Mouse (Mus musculus): Measurements from ENCODE around the gene Rad23a.

Rad23a gene

DNA sequence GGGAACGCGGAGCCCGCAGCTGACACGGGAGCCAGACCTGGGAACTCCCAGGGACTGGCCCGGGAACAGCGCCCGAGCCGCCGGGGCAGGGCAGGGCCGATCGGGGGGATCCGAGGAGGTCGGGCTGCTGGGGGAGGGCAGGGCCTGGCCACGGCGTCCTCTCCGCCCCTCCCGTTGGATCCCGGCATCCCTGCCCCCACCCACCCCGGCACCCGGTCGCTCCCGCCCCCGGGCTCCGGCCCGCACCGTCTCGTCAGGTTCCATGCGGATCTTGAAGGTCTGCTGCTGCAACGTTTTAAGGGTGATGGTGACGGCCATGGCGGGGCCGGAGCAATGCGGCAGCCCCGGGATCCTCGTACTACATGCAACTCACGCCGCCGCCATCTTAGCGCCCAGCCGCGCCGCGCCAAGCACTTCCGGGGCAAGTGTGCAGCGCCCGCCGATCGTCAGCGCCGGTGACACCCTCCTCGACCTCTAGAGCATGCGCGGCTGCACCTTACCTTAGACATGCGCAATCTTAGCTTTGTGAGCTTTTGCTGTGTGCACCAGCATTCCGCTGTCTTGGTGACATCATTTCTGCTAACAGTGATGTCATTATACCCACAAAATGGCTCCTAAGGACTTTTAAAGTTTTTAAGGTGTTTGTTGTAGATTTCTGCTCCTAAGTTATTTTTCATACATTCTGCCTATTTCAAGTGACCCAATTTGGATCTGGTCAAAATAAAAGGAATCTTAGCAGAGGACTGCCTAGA, at the start of gene Rad23a:
Gene Rad23a (minus strand): TSS at position 418 of the 752 bp plus-strand sequence.
- peak; percentile 92 for DNase-seq

DNA sequence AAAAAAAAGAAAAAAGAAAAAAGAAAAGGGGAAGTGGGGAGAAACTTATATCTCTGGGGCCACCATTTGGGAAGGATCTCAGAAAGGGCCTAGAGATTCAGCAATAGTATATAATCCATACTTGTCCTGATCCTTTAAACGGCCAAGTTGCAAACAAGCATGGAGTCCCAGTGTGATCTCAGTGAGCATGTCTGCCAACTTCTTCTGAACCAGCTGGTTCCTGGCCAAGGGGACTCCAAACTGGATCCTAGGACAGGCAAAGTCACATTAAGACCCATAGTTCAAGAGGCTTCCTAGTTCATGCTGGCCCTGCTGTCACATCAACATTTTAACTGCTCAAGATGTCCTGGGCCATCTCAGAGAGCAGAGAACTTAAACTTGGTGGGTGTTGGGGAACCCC, 48.7 kb upstream of the Rad23a start:
- DNase-seq, result no peak

DNA sequence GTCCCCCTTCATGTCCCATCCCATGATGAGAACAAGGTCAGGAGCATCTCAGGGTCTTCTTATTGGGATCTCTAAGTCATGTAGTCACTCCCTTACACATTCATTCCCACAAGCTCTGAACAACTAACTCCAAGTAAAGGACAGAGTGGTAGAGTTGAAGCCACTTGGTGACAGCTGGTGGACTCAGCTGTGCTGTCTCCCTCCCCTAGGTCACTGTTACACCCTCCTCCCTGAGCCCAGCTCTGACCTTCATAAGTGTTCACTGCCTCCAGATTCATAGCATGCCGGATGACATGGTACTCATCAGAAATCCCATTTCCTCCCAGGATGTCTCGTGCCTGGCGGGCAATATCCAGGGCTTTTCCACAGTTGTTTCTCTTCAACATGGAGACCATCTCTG, 47.8 kb upstream of the Rad23a start:
- DNase-seq, result no peak

GRCm38 (mm10) chr8:84884728-84885127, 44.3 kb upstream of the Rad23a start:
- DNase-seq, result no peak

- DNase-seq, result no peak
Measured at GRCm38 (mm10) chr8:84878915-84879314, 38.5 kb upstream of the Rad23a start.

DNA sequence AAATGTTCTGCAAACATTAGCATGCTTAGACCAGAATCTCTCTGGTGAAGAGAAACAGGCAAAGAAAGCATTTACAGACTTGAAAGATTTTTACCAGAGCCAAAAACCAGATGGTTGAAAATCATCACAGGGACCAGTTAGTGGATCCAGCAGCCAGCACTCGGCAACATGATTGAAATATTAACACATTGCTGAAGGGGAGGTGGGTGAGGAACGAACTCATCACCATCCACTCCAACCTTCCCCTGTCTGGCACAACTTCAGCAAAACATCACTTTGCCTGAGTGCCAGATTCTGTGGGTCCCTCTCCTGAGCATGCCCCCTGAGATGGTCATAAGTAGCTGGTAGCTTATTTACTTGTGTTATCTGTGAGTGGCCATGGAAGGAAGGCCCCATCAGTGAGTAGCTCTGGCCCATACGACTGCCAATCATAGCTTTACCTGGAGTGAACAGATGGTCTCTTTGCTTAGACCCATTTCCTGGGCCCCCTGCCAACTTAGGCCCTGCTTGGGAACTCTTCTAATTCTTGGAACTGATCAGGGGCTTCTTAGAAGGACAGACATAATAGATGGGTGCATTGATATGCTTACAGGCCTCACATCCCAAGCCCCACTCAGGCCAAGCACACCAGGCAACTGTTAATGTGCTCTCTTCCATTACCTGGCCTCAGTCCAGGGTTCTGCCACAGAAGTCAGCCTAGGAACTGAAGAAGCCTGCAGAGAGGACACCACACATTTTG, 37.0 kb upstream of the Rad23a start:
- peak; percentile 80 for DNase-seq

GRCm38 (mm10) chr8:84874339-84874738, 33.9 kb upstream of the Rad23a start:
- no peak for DNase-seq

- no peak for DNase-seq
Measured at GRCm38 (mm10) chr8:84873016-84873415, 32.6 kb upstream of the Rad23a start.

DNA sequence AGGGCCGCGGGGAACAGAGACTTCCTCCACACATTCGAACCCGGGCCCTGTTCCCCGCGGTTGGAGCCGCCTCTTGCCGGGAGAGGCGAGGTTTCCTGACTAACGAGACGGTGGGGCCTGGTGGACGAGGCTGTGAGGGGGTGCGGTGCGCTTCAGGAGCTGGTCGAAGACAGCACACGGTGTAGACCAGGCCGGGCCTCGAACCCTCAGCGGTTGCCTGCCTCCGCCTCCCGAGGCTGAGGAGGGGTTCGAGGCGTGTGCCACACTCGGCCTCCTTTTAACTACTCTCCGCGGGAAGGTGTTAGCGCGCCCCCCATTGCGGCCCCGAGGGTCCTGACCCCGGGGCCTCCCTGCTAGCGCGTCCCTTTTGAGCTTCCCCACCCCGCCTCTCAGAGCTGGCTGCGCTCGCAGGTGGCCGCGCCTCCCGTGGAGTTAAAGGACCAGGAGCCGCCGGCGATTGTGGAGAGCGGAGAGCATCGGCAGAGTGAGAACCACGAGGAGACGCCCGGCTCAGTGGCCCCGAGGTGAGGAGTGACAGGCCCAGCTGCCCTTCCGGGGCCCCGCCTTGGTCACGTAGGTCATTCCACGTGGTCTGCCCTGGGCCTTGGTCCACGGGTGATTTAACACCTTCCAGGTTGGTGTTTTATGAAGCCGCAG, 32.0 kb upstream of the Rad23a start:
- DNase-seq, result no peak

- peak; percentile 66 for DNase-seq
Measured at GRCm38 (mm10) chr8:84871376-84872308, 31.2 kb upstream of the Rad23a start, which contains the start of gene Syce2. Gene Syce2, plus strand, starts transcription at chr8:84872111.

DNA sequence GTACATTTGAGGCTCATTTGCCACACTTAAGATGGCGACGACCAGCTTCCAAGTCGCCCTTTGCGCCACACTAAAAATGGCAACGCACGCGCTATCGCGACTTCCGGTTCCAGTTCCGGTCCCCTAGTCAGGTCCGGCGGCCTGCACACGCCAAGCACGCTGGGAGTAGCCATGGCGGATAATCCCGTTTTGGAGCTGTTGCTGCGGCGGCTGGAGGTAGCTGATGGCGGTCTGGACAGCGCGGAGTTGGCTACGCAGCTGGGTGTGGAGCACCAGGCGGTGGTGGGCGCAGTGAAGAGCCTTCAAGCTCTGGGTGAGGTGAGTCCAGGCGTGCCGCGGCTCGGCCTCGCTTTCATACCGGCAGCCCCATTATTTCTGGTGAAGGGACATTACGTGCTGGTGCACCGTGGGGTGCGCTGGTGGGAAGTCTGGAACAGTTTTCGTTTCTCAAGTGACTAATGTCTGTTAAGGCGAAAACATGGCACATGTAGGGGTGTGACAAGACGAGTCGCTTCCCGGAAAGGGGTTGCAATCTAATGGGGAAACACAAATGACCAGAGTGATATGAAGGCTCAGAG, 16.5 kb upstream of the Rad23a start, which contains the start of gene Farsa:
Gene Farsa (plus strand): TSS at position 126 of the 578 bp plus-strand sequence.
- peak; percentile 91 for DNase-seq

DNA sequence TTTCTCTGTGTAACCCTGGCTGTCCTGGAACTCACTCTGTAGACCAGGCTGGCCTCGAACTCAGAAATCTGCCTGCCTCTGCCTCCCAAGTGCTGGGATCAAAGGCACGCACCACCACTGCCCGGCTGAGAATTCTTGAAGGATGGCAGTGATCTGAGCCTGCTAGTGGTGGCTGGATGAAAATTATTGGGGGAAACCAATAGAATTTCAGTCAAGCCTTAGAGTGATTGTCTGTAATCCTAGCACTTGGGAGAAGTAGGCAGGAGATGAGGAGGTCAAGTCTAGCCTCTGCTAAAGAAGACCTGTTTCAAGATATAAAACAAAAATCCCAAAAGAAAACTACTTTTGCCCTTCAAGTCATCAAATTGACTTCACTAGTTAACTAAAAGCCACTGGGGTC, 16.0 kb upstream of the Rad23a start:
- DNase-seq, result no peak

DNA sequence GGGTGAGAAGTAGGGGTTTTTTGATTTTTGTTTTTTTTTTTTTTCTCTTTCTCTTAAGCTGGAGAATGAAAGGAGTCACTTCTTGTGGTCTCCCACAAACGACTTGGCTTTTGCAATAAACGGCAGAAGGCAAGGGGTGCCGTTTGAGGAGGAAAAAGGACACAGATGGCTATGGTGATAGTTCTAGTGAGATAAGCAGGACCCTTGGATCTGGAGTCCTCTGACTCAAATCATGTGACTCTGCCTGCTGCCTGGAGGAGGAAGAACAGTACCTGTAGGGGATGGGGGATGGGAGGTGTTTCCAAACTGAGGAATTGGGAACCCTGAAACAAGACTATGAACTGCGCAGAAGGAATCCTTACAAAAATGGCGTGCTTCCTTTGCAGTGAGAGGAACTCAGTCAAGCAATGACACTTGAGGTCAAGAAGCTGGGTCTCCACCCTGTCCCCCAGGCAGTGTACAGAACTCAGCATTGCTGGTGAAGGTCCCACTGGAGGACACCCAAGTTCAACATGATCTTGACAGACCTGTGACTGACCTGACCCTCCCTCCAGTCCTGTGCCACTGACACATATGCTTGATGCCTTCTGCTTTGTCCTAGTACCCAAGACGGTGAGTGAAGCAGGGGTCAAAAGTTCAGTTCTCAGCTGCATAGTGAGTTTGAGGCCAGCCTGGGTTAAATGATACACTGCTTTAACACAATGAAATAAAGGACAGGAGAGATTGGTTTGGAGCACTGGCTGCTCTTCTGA, 7.4 kb upstream of the Rad23a start:
- peak; percentile 53 for DNase-seq

GRCm38 (mm10) chr8:84846722-84847572, 6.5 kb upstream of the Rad23a start, which contains the start of gene Calr:
Gene Calr, minus strand, starts transcription at chr8:84846934.
- peak; percentile 100 for DNase-seq

DNA sequence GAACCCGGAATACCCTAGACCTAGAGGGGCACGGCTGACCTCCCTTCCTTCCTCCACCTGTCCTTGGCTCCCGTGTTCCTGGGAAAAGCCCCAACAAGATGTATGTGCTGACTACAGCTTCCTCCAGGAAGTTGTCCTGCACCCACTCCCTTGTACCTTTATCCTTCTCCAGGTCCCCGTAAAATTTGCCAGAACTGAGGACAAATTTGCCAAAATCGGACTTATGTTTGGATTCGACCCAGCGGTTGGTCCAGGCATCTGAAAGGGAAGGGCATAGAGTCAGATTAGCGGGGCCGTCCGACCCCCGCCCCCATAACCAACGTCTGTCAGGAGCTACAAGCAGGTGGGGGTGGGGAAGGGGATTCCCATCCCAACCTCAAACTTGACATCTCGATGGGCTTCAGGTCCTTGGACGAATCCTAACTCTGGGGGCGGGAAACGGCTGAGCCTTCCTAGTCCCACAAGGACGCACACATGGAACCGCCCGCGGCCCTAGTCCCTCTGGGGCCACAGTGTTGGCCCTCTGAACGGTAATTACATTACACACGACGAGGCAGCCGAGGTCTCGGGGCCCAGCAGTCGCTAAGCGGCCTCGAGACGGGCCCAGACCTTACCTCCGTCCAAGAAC, 5.7 kb upstream of the Rad23a start:
- peak; percentile 76 for DNase-seq

- DNase-seq, result peak; percentile 63
Measured at GRCm38 (mm10) chr8:84845355-84846093, 5.1 kb upstream of the Rad23a start.

DNA sequence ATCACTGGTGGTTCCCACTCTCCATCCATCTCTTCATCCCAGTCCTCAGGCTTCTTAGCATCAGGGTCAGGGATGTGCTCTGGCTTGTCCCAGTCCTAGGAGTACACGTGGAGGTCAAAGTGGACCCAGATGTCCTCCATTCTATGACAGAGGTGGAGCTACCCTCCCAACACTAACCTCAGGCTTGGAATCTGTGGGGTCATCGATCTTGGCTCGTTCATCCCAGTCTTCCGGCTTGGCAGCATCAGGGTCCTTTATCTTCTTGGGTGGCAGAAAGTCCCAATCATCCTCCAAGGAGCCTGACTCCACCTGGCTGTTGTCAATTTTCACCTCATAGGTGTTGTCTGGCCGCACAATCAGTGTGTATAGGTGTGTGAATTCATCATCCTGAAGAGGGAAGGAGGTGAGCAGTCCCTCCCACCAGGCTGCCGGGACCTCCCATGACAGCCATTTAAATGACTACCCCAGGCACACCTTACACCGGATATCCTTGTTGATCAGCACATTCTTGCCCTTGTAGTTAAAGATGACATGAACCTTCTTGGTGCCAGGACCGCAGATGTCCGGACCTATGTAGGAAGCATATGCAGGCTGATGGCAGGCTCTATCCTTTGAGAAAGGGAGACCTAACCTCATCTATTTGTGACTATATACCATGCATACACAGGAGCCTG, 4.1 kb upstream of the Rad23a start:
- DNase-seq, result peak; percentile 35

GRCm38 (mm10) chr8:84841514-84841913, 1.0 kb upstream of the Rad23a start:
- no peak for DNase-seq

Measured in cerebellum, adult 11-12 months (tissue).